Mouse (Mus musculus): Measurements from ENCODE around the gene Acbd7.

Gene Acbd7

GRCm38 (mm10) chr2:3365127-3365526, 29.2 kb downstream of the Acbd7 start:
- DNase-seq (ENCODE audit: low read depth, low spot score), result no peak

GRCm38 (mm10) chr2:3387105-3387860, 51.3 kb downstream of the Acbd7 start:
- no peak for DNase-seq (ENCODE audit: low read depth, low spot score)

All from skeletal muscle tissue, adult 2 months (tissue).